Mouse (Mus musculus): ENCODE data around the gene Rogdi. TPM values are rescaled to one million over a fixed set of nuclear protein-coding genes. Genes with fewer than 3 reads are reported as not detected.

The Rogdi gene
- polyA plus RNA-seq (2015; fragmentation: Illumina TruSeq; extraction: RNeasy Lipid Tissue Mini Kit (QIAGEN cat#74804); ENCODE audit: low read depth, low replicate concordance): 230 TPM

DNA sequence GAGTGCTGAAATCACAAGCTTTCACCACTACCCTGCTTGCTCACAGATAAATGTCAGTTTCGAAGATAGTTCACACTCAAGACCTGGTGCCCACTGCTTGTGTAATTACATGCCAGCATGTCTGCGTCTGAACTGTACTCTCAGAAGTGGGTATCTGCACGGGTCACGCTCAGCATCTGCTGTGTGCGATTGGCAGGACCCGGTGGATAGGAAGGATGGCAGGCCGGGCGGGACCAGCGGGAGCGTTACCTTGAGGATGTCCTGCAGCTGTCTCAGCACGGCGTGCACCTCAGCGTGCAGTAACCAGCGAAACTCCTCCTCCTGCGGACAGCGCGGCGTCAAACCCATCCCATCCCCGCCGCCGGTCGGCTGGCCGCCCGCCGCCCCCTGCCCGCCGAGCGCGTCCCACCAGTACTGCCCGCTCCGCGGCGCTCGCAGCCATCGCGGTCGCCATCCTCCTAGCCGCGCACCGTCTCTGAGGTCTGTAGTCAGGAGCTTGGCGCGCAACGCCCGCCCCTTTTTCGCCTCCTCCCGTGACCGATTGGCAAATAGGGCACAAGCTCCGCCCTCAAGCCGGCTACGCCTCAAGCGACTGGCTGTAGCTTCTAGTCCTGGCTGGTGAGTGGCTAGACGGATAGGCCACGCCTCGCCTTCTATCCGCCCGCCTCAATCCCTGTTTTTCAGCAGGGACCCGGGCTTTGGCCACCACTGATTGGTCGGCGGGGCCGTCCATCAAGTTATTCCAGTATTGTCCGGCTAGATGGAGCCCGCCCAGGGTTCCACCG lies at the start of gene Rogdi:
TSS of gene Rogdi (minus strand) at position 500 of the 785 bp plus-strand sequence.

GRCm38 (mm10) chr16:5049774-5050234 lies 36.5 kb upstream of the Rogdi start, which contains the start of the genes Glyr1 and Ubn1:
Glyr1 (minus strand) TSS chr16:5049863.
Ubn1 (plus strand) TSS chr16:5050057.

DNA sequence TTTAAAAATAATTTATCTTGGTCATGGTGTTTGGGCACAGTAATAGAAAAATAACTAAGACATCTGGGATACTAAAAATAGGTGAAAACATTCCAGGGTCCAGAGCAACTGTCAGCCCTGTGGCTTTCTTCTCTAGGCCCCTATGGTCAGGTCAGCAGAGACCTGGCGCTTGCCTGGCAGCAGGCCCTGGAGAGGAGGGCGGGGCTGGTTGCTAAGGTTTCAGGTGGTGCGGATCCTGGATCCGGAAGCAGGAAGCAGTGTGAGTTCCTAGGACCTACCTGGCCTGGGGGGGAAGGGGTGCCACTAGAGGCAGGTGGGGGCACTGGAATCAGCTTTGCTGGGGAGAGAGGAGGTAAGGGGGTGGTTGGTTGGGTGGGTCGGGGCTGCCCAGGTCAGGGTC lies 6.3 kb downstream of the Rogdi start, which contains the start of gene Smim22:
TSS of gene Smim22 (plus strand) at position 222 of the 400 bp plus-strand sequence.

DNA sequence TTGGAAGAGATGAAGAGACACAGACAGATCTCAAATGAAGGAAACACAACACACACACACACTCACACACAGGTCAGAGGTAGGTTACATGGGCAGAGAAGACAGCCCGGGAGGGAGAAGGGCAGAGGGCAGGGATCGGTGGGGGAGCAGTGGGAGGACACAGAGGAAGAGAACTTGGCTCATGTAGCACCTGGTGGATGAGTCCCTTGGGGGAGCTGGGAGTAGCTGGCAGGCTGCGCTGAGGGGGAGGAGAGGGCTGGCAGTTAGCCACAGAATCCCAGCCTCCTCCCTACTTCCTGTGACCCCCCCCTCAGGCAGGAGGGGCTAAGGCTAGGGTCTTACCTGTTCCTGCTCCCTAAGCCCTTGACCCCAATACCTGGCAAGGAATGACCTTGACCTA lies 15.8 kb downstream of the Rogdi start, which contains the start of gene Sept12:
TSS of gene Sept12 (minus strand) at position 300 of the 400 bp plus-strand sequence.

GRCm38 (mm10) chr16:4963797-4964709 lies 49.3 kb downstream of the Rogdi start, which contains the start of gene Anks3:
Anks3 (minus strand) TSS chr16:4964205.

Other genes starting within 250 kb of the Rogdi start
- 251 TPM for gene Cdip1, start 223.3 kb downstream of the Rogdi start, polyA plus RNA-seq (2015; fragmentation: Illumina TruSeq; extraction: RNeasy Lipid Tissue Mini Kit (QIAGEN cat#74804); ENCODE audit: low read depth, low replicate concordance)
- gene 4930562C15Rik, start 178.1 kb downstream of the Rogdi start, polyA plus RNA-seq (2015; fragmentation: Illumina TruSeq; extraction: RNeasy Lipid Tissue Mini Kit (QIAGEN cat#74804); ENCODE audit: low read depth, low replicate concordance): not detected
- 113 TPM for gene Ubald1, start 133.2 kb downstream of the Rogdi start, polyA plus RNA-seq (2015; fragmentation: Illumina TruSeq; extraction: RNeasy Lipid Tissue Mini Kit (QIAGEN cat#74804); ENCODE audit: low read depth, low replicate concordance)
- gene Mgrn1, start 127.3 kb downstream of the Rogdi start, polyA plus RNA-seq (2015; fragmentation: Illumina TruSeq; extraction: RNeasy Lipid Tissue Mini Kit (QIAGEN cat#74804); ENCODE audit: low read depth, low replicate concordance): 154 TPM
- gene Nudt16l1, start 74.8 kb downstream of the Rogdi start, polyA plus RNA-seq (2015; fragmentation: Illumina TruSeq; extraction: RNeasy Lipid Tissue Mini Kit (QIAGEN cat#74804); ENCODE audit: low read depth, low replicate concordance): 68.0 TPM
- gene Anks3, start 49.3 kb downstream of the Rogdi start, polyA plus RNA-seq (2015; fragmentation: Illumina TruSeq; extraction: RNeasy Lipid Tissue Mini Kit (QIAGEN cat#74804); ENCODE audit: low read depth, low replicate concordance): 43.4 TPM
- gene Sept12, start 15.7 kb downstream of the Rogdi start, polyA plus RNA-seq (2015; fragmentation: Illumina TruSeq; extraction: RNeasy Lipid Tissue Mini Kit (QIAGEN cat#74804); ENCODE audit: low read depth, low replicate concordance): not detected
- gene Smim22, start 6.3 kb downstream of the Rogdi start, polyA plus RNA-seq (2015; fragmentation: Illumina TruSeq; extraction: RNeasy Lipid Tissue Mini Kit (QIAGEN cat#74804); ENCODE audit: low read depth, low replicate concordance): not detected
- 168 TPM for gene Glyr1, start 36.3 kb upstream of the Rogdi start, polyA plus RNA-seq (2015; fragmentation: Illumina TruSeq; extraction: RNeasy Lipid Tissue Mini Kit (QIAGEN cat#74804); ENCODE audit: low read depth, low replicate concordance)
- gene Ubn1, start 36.5 kb upstream of the Rogdi start, polyA plus RNA-seq (2015; fragmentation: Illumina TruSeq; extraction: RNeasy Lipid Tissue Mini Kit (QIAGEN cat#74804); ENCODE audit: low read depth, low replicate concordance): 24.7 TPM
- 0.31 TPM for gene Ppl, start 118.9 kb upstream of the Rogdi start, polyA plus RNA-seq (2015; fragmentation: Illumina TruSeq; extraction: RNeasy Lipid Tissue Mini Kit (QIAGEN cat#74804); ENCODE audit: low read depth, low replicate concordance)
- 11.1 TPM for gene Sec14l5, start 133.6 kb upstream of the Rogdi start, polyA plus RNA-seq (2015; fragmentation: Illumina TruSeq; extraction: RNeasy Lipid Tissue Mini Kit (QIAGEN cat#74804); ENCODE audit: low read depth, low replicate concordance)
- gene Nagpa, start 190.5 kb upstream of the Rogdi start, polyA plus RNA-seq (2015; fragmentation: Illumina TruSeq; extraction: RNeasy Lipid Tissue Mini Kit (QIAGEN cat#74804); ENCODE audit: low read depth, low replicate concordance): 9.0 TPM
- gene AU021092, start 208.7 kb upstream of the Rogdi start, polyA plus RNA-seq (2015; fragmentation: Illumina TruSeq; extraction: RNeasy Lipid Tissue Mini Kit (QIAGEN cat#74804); ENCODE audit: low read depth, low replicate concordance): 6.1 TPM
- gene Alg1, start 220.1 kb upstream of the Rogdi start, polyA plus RNA-seq (2015; fragmentation: Illumina TruSeq; extraction: RNeasy Lipid Tissue Mini Kit (QIAGEN cat#74804); ENCODE audit: low read depth, low replicate concordance): 34.9 TPM
- gene Eef2kmt, start 242.4 kb upstream of the Rogdi start, polyA plus RNA-seq (2015; fragmentation: Illumina TruSeq; extraction: RNeasy Lipid Tissue Mini Kit (QIAGEN cat#74804); ENCODE audit: low read depth, low replicate concordance): 7.3 TPM